Mouse (Mus musculus): ENCODE measurements around the gene Pramef25.
"Not testable (repeated sequence)": the region's sequence is repeated elsewhere in the genome, so short reads cannot be mapped to it uniquely, and the experiment has no call there.

The Pramef25 gene

DNA sequence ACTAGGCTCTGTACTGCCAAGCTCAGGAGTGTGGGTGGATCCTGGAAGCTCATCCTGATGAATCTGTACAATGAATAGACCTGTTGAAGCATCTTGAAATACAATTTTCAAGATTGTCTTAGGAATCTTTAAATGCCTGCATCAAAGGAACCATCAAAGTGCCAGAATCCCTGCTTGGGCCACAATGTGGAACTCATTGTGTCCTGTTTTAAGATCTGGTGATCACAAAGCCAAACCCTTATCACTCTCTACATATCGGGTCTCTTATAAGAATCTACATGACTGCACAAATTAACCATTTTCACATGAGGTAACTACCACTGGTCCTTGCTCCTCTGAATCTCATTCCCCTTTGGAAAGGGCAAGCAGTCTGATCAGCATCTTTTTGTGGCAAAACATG, at the start of gene Pramef25:
TSS of gene Pramef25 (minus strand) at position 101 of the 400 bp plus-strand sequence.
- not testable (repeated sequence) for DNase-seq (ENCODE audit: low spot score)

DNA sequence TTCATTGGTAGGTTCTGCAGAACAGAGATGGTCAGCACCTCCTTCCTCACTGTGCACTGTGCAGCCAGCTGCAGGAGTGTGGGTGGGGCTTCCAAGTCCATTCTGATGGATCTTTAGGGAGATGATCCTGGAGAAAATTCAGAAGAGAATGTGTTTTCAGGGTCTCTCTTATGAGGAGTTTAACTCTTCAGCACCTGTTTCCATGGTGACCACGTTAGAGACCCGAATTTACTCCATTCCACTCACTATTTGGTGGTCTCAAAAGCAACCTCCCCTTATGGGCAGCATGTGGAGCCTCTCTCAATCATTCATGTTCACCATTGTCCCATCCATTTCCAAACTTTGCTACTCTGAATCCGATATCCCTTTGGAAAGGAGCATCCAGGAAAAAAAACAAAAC, 43.5 kb upstream of the Pramef25 start, which contains the start of gene Pramef17:
TSS of gene Pramef17 (minus strand) at position 101 of the 400 bp plus-strand sequence.
- DNase-seq (ENCODE audit: low spot score) = not testable (repeated sequence)

DNA sequence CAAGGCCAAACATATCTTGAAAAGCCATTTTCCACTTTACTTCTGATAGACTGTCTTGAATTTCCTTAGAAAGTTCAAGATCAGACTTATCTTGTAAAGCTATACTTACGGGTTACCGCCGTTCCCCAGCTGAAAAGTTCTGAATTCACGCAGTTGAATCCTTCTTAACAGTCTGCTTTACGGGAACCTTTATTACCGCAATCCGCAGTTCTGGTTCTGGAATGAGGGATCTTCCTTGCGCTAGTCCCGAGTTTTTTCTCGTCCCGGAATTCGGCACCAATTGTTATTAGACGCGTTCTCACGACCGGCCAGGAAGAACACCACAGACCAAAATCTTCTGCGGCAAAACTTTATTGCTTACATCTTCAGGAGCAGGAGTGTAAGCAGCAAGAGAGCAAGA, 37.3 kb upstream of the Pramef25 start:
- DNase-seq (ENCODE audit: low spot score) = not testable (repeated sequence)

DNA sequence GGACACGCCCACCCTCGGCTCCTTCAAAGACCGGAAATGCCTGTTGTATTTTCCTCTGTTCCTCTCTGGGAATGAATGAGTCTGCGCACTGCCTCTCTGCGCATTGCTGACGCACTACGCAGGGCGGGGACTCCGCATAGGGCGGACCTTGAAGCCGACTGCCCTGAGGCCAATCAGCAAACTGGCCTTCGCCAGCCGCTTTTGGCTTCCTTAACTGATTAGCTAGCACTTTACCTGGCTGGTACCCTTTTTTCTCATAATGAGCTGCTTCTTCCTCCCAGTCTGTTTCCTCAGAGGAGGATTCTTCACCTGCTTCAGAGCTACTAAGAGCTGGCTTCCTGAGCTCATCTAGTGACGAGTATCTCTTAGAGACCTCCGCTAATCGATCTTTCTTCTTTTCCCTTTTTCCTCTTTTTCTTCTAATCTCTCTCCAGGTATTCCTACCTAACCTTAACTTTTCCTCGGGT, 36.7 kb upstream of the Pramef25 start:
- DNase-seq (ENCODE audit: low spot score) = not testable (repeated sequence)

DNA sequence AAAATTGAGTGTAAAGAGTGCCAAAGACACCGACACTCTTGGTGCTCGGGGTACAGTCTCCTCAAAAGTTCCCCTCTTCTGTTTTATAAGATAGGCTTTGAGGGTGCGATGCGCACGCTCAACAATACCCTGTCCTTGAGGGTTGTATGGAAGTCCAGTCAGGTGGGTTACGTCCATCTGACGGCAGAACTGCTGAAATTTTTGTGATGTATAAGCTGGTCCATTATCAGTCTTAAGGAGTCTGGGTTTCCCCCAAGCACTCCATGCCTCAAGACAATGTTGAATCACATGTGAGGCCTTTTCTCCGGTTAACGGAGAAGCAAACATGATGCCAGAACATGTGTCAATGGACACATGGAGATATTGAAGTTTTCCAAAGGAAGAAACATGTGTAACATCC, 34.9 kb upstream of the Pramef25 start:
- not testable (repeated sequence) for DNase-seq (ENCODE audit: low spot score)

DNA sequence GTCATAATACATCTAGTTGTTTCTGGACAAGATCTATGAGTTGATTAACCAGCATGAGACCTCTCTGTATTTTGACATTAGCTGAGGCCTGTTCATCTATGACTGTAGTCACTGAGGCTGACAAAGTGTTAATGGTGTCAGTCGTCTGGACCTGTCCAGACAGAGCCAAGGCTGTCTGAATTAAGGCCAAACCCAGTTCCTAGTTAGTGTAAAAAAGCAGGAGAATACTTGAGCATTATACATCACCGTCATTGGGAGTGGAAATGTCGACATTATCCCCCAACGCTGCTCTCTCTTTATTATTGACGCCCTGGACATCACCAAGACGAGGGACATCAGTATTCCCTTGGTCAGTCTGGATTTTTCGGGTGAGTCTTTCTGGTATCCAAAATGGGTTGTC, 34.3 kb upstream of the Pramef25 start:
- DNase-seq (ENCODE audit: low spot score) = not testable (repeated sequence)

DNA sequence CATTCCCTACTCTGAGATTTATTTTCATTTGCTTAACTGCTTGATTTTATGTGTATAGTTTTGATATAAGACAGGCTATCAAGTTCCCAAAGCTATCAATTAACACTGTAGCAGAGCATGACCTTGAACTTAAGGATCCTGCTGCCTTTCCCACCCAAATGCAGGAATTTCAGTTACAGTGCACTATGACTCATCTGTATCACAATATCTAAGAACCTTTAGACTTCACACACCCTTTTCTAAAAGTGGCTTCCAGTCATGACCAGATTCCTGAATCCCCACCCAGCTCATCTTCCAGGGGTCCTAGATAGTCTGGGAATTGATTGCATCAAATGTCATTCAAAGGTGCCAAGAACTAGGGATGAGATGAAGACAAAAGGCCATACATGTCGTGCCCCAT, 32.6 kb upstream of the Pramef25 start:
- DNase-seq (ENCODE audit: low spot score) = not testable (repeated sequence)

DNA sequence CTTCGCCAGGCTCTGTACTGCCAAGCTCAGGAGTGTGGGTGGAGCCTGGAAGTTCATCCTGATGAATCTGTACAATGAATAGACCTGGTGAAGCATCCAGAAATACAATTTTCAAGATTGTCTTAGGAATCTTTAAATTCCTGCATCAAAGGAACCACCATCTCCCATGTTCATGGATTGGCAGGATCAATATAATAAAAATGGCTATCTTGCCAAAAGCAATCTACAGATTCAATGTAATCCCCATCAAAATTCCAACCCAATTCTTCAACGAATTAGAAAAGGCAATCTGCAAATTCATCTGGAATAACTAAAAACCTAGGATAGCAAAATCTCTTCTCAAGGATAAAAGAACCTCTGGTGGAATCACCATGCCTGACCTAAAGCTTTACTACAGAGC, 16.0 kb upstream of the Pramef25 start, which contains the start of gene Gm13101:
TSS of gene Gm13101 (minus strand) at position 101 of the 400 bp plus-strand sequence.
- not testable (repeated sequence) for DNase-seq (ENCODE audit: low spot score)

DNA sequence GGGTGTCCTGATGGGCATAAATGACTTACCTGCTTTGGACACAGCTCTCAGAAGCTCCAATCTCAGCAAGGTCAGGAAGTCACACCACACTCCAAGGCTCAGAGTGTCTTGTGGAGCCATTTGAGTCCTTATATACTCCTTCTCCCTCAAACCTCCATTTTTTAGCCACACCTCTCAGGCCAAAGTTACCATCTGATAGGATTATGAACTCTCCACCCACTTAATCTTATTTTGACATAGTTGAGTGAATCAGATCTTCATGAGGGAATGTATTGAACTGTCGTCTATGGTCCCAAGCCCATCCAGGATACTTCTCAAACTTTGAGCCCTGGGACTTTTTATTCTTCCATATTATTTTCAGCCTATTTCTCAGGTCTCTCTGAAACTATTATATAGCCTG, 50.5 kb downstream of the Pramef25 start, which contains the start of gene Pramef6:
TSS of gene Pramef6 (minus strand) at position 101 of the 400 bp plus-strand sequence.
- not testable (repeated sequence) for DNase-seq (ENCODE audit: low spot score)
